Mouse (Mus musculus): ENCODE measurements at regions not wholly inside any gene's neighbourhood (a gene's known extent, or its start where the extent isn't known, plus 50 kb on each side); places are given as distances from the start of the nearest gene placed in this dataset.
"Not testable (repeated sequence)": the region's sequence is repeated elsewhere in the genome, so short reads cannot be mapped to it uniquely, and the experiment has no call there.

DNA sequence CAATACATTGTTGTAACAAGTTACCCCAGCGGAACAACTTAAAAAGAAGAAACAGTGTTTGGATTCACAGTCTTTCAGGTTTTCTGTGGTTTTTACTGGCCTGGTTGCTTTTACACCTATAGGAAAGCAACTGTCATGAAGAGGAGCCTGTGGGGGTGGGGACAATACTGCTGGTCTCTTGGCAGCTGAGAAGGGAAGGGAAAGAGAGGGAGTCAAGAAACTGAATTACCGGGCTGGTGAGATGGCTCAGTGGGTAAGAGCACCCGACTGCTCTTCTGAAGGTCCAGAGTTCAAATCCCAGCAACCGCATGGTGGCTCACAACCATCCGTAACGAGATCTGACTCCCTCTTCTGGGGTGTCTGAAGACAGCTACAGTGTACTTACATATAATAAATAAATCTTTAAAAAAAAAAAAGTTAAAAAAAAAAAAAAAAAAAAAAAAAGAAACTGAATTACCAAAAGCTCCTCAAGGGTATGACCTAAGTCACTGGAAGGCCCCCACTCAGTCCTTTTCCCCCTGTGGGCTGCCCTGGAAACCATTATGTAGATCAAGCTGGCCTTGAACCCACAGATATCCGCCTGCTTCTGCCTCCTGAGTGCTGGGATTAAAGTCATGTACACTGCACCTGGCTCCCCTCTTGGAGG lies 114.3 kb upstream of the Nebl start:
- not testable (repeated sequence) for DNase-seq (ENCODE audit: low spot score in 2 of 2)

DNA sequence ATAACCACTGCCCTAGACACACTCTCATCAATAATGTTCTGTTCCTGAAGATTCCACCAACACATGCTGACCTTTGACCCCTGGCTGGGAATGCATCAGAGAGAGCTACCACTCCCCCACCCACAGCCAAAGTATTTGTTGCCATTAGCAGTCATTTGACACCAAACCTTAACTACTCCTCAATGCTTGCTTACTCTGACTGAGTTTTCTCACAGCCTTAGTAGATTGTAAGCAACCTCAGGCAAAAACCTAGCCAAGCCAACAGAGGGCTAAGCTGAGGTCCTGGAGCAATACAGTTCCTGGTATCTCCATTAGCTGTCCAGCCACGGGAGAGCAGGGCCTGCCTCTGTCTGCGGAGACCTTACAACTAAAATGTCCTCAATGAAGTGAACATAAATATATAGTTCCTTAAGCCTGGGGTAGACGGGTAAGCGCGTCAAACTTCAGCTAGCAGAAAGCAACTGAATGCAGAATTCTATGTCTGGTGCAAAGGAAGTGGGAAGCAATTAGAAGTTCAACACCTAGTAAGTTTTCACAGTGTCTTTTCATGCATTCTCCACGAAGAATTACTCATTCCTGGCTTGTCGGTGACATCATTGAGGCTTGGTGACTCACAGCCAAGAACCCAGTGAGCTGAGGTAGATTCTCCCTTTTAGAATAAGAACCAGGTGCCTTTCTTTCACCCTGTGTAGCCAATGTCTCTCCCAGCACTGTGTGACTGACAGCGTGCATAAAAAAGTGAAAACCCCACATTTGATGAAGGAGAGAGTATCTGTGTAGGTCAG lies 113.6 kb upstream of the Nebl start:
- DNase-seq (ENCODE audit: low spot score in 2 of 2) = no peak

DNA sequence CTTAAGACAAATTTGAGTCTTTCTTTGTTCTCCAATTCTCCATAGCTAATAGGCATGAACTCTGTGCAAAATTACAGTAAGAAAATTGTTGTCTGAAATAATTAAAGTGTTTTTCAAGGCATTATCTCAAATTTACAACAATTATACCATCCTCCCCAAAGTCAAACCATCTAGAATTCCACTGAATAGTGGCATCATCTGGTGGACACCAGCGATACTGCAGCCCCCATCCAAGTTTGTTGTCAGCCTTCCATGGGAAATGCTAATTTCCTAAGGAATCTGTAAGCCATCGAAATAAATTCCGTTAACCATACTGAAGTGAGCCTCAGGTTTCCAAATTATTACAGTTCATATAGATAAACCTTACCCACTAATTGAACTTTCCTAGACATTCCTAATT lies 110.7 kb upstream of the Nebl start:
- DNase-seq (ENCODE audit: low spot score in 2 of 2) = peak in 1 of 2 experiments; percentile 13

GRCm38 (mm10) chr2:17841546-17841945 lies 110.3 kb upstream of the Nebl start:
- no peak for DNase-seq (ENCODE audit: low spot score in 2 of 2)

- no peak for DNase-seq (ENCODE audit: low spot score in 2 of 2)
Observed at GRCm38 (mm10) chr2:17840941-17841498, 109.8 kb upstream of the Nebl start.

GRCm38 (mm10) chr2:17839649-17840048 lies 108.4 kb upstream of the Nebl start:
- DNase-seq (ENCODE audit: low spot score in 2 of 2) = no peak

GRCm38 (mm10) chr2:17838859-17839581 lies 107.8 kb upstream of the Nebl start:
- DNase-seq (ENCODE audit: low spot score in 2 of 2) = no peak

DNA sequence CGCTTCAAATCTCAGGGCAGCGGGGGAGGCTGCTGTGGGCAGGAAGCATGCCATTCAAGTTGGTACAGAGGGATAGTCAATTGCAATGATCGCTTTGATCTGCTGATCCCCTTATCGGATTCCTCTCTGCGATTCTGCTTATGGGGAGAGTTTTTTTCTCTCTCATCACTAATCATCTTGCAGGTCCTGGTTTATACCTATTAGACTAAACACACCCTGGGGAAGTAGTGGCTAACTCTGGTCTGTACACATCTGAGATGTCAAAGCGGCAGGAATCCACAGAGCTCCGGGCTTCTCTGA lies 107.1 kb upstream of the Nebl start:
- no peak for DNase-seq (ENCODE audit: low spot score in 2 of 2)

- DNase-seq (ENCODE audit: low spot score in 2 of 2) = no peak
Observed at GRCm38 (mm10) chr2:17837541-17838380, 106.5 kb upstream of the Nebl start.

GRCm38 (mm10) chr2:17832726-17833125 lies 101.5 kb upstream of the Nebl start:
- no peak for DNase-seq (ENCODE audit: low spot score in 2 of 2)

GRCm38 (mm10) chr2:17830216-17830615 lies 99.0 kb upstream of the Nebl start:
- DNase-seq (ENCODE audit: low spot score in 2 of 2) = no peak

GRCm38 (mm10) chr2:17825271-17825670 lies 94.0 kb upstream of the Nebl start:
- DNase-seq (ENCODE audit: low spot score in 2 of 2) = no peak

GRCm38 (mm10) chr2:17824176-17824575 lies 92.9 kb upstream of the Nebl start:
- DNase-seq (ENCODE audit: low spot score in 2 of 2) = no peak

- no peak for DNase-seq (ENCODE audit: low spot score in 2 of 2)
Observed at GRCm38 (mm10) chr2:17822621-17823006, 91.3 kb upstream of the Nebl start.

DNA sequence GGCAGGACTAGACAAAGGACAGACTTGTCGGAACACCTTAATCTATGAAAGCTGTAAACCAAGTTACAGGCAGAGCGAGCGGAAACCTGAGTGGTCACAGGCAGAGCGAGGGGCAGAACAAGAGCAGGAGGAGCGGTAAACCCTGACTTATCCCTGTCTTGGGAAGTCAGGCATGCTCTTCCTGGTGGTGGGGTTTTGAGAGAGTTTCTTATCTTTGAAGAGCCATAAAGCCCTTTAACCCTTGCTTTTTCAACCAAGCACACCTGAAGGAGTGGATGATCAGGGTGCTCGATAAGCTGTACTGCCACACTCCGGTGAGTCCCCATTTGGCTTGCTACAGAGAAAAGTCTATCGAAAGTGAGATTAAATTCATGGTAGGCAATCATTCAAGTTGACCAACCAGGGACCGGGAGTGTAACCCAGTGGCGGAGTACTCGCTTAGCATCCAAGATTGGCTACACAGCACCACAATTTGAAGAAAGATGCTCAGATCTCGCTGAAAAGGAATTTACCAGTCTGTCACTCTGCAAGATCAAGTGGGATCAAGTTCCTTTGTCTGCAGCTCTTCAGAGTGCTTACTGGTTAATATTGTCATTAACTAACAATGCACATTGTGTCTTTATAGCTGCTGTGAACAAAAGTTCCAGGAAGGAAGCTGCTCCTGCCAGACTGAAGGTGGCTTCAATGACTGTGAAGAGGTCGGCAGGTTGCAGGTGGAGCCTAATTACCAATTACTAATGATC lies 90.8 kb upstream of the Nebl start:
- DNase-seq (ENCODE audit: low spot score in 2 of 2) = no peak

GRCm38 (mm10) chr2:17811943-17812670 lies 80.8 kb upstream of the Nebl start:
- no peak for DNase-seq (ENCODE audit: low spot score in 2 of 2)

All from frontal cortex, postnatal 25 days (tissue).